Mouse (Mus musculus) megakaryocyte, embryonic 14.5 days (primary cell): ENCODE results near the gene Fcgr2b.
"Not testable (repeated sequence)": the region's sequence is repeated elsewhere in the genome, so short reads cannot be mapped to it uniquely, and the experiment has no call there.

Experiments
- FLI1 ChIP-seq: IDR thresholded peaks from 2 replicates; pipeline ENCODE4 v1.6.1; 2012; ENCODE audit warnings: low read length, inconsistent platforms, mixed read lengths
- GATA1 ChIP-seq: IDR thresholded peaks from 3 replicates; pipeline ENCODE4 v1.6.1; 2012; ENCODE audit warnings: mixed read lengths, low read length, inconsistent platforms, borderline replicate concordance

GRCm38 (mm10) chr1:170944908-170945307, 31.4 kb downstream of the Fcgr2b start:
- TF ChIP-seq GATA1, FLI1: not testable (repeated sequence)
